Mouse (Mus musculus) myocyte (in vitro differentiated cells): Measurements from ENCODE around the gene Wbp2nl.

Source experiments
- E2F4 ChIP-seq: IDR thresholded peaks from one replicate; pipeline ENCODE4 v1.6.1; 2011; ENCODE audit warnings: mild to moderate bottlenecking, control low read depth, moderate library complexity; ENCODE audit not compliant: insufficient read depth
- MAX ChIP-seq: IDR thresholded peaks from one replicate; pipeline ENCODE4 v1.6.1; 2011; ENCODE audit warnings: low read depth, mild to moderate bottlenecking, control low read depth
- MYOD1 ChIP-seq, 3 experiments: IDR thresholded peaks; one replicate each; pipeline ENCODE4 v1.6.1; 2011; ENCODE audit warnings: control low read depth in 2 of 3, low read depth in 2 of 3, mild to moderate bottlenecking in 2 of 3, moderate library complexity in 1 of 3; ENCODE audit not compliant: insufficient read length in 2 of 3, control insufficient read depth in 1 of 3
- MYOG ChIP-seq, 3 experiments: IDR thresholded peaks; one replicate each; pipeline ENCODE4 v1.6.1; 2011; ENCODE audit warnings: control low read depth in 2 of 3, low read depth in 2 of 3, mild to moderate bottlenecking in 2 of 3; ENCODE audit not compliant: insufficient read length in 2 of 3, control insufficient read depth in 1 of 3, insufficient read depth in 1 of 3
- POLR2A ChIP-seq: IDR thresholded peaks from one replicate; pipeline ENCODE4 v1.6.1; 2011; ENCODE audit warnings: low read depth, mild to moderate bottlenecking, control low read depth, moderate library complexity; ENCODE audit not compliant: insufficient read length
- POLR2AphosphoS2 ChIP-seq: IDR thresholded peaks from one replicate; pipeline ENCODE4 v1.6.1; 2011; ENCODE audit warnings: low read depth, control low read depth; ENCODE audit not compliant: insufficient read length
- REST ChIP-seq: IDR thresholded peaks from one replicate; pipeline ENCODE4 v1.6.1; 2011; ENCODE audit warnings: mild to moderate bottlenecking, control low read depth, moderate library complexity; ENCODE audit not compliant: insufficient read depth, insufficient read length
- SRF ChIP-seq: IDR thresholded peaks from one replicate; pipeline ENCODE4 v1.6.1; 2011; ENCODE audit warnings: low read depth; ENCODE audit not compliant: control insufficient read depth, insufficient read length
- TCF12 ChIP-seq: IDR thresholded peaks from one replicate; pipeline ENCODE4 v1.6.1; 2011; ENCODE audit warnings: mild to moderate bottlenecking, control low read depth; ENCODE audit not compliant: poor library complexity, insufficient read depth, severe bottlenecking
- TCF3 ChIP-seq: IDR thresholded peaks from one replicate; pipeline ENCODE4 v1.6.1; 2011; ENCODE audit warnings: low read depth, control low read depth; ENCODE audit not compliant: insufficient read length
- USF1 ChIP-seq: IDR thresholded peaks from one replicate; pipeline ENCODE4 v1.6.1; 2011; ENCODE audit warnings: low read depth, mild to moderate bottlenecking, control low read depth, moderate library complexity

DNA sequence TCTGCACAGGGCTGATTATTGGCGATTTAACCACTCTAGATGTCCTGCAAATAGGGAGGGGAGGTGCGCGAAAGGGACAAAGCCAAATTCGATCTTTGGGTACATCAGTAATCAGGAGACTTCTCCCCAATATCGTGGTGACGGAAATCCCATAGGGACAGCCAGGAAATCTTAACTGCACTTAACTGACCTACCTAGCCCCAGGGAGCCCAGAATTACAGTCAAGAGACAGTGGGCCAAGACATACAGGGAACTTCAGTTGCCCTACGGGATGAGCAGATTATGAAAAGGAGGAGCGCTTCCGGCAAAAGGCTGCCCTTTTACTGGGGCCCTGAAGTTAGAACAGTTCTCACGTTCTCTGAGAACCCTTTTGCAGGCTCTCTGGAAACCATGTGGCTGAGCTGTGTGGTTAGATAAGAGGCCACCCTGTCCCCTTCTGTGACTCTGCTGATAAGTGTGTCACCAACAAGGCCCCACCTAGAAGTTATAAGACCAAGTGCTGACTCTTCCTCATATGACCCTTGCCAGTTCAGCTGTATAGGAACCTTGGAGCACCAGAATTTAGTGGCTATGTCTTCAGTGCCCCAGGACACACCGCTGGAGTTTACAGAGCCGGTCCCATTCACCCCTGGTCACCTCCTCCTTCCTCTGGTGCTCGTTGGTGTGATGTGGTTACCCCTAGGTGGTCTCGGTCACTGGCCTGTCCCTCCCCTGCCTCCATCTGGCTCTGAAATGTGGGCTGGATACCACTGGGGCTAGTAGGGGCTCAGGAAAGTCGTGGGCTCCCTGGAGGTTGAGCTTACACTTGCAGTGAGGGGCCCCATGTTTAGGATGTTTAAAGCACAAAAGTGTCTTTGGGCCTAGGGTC, 43.2 kb downstream of the Wbp2nl start:
- TF ChIP-seq E2F4 (no peak), SRF (no peak), POLR2A (no peak), MAX (no peak), MYOG (IDR thresholded peaks at IDR 0.05; ENCODE audit: control insufficient read depth in 1 of 3, insufficient read depth in 1 of 3, insufficient read length in 2 of 3, low read depth in 2 of 3) (no peak), MYOD1 (IDR thresholded peaks at IDR 0.05; ENCODE audit: control insufficient read depth in 1 of 3, insufficient read length in 2 of 3, low read depth in 2 of 3) (no peak), USF1 (no peak), POLR2AphosphoS2 (no peak), TCF12 (no peak), TCF3 (no peak), REST (no peak)
